Mouse (Mus musculus): ENCODE measurements at regions not wholly inside any gene's neighbourhood (a gene's known extent, or its start where the extent isn't known, plus 50 kb on each side); places are given as distances from the start of the nearest gene placed in this dataset.

- H3K4me3 ChIP-seq (ENCODE audit: low read length): no peak overlapping the region
- H3K27ac ChIP-seq: no peak overlapping the region
- no peaks in the 10 kb centered on the region for H3K9me3 ChIP-seq (ENCODE audit: low read length)
- ATAC-seq (no peak), DNase-seq (ENCODE audit: low spot score) (no peak)
- H3K27me3 ChIP-seq (ENCODE audit: insufficient read depth, low read length): no peaks in the 10 kb centered on the region
- TF ChIP-seq CTCF (IDR thresholded peaks at IDR 0.05; ENCODE audit: low read depth): no peak
- no peak overlapping the region for H3K9ac ChIP-seq (replicated peaks; ENCODE audit: low read length)
- H3K4me1 ChIP-seq (ENCODE audit: insufficient read depth, low read length): no peaks in the 10 kb centered on the region
- H3K4me2 ChIP-seq (ENCODE audit: low read depth, low read length): no peak overlapping the region
- 74% methylated on average over 4 of the region's 4 CpGs for WGBS
- no peaks in the 10 kb centered on the region for H3K36me3 ChIP-seq (ENCODE audit: insufficient read depth, low read length)
Measured at GRCm38 (mm10) chr9:91073366-91074174, 288.6 kb upstream of the Zic4 start.

- WGBS: 36% methylated on average over 5 of the region's 5 CpGs
- TF ChIP-seq CTCF (IDR thresholded peaks at IDR 0.05; ENCODE audit: low read depth): no peak
Measured at GRCm38 (mm10) chr9:91074175-91074480, 288.1 kb upstream of the Zic4 start.

GRCm38 (mm10) chr9:91077490-91077889 lies 284.7 kb upstream of the Zic4 start:
- TF ChIP-seq CTCF (IDR thresholded peaks at IDR 0.05; ENCODE audit: low read depth): no peak
- no peak overlapping the region for H3K4me3 ChIP-seq (ENCODE audit: low read length)
- H3K9ac ChIP-seq (replicated peaks; ENCODE audit: low read length): no peak overlapping the region
- no peaks in the 10 kb centered on the region for H3K9me3 ChIP-seq (ENCODE audit: low read length)
- no peaks in the 10 kb centered on the region for H3K27me3 ChIP-seq (ENCODE audit: insufficient read depth, low read length)
- H3K36me3 ChIP-seq (ENCODE audit: insufficient read depth, low read length): no peaks in the 10 kb centered on the region
- no peak overlapping the region for H3K4me2 ChIP-seq (ENCODE audit: low read depth, low read length)
- DNase-seq (ENCODE audit: low spot score) (no peak), ATAC-seq (no peak)
- H3K27ac ChIP-seq: no peak overlapping the region
- 14% methylated on average over 1 of the region's 1 CpGs for WGBS
- no peaks in the 10 kb centered on the region for H3K4me1 ChIP-seq (ENCODE audit: insufficient read depth, low read length)

More at GRCm38 (mm10) chr9:91074175-91074480, 288.1 kb upstream of the Zic4 start:
- no peak overlapping the region for H3K9ac ChIP-seq (replicated peaks; ENCODE audit: low read length)
- DNase-seq (ENCODE audit: low spot score) (no peak), ATAC-seq (no peak)
- H3K4me2 ChIP-seq (ENCODE audit: low read depth, low read length): no peak overlapping the region
- H3K27ac ChIP-seq: no peak overlapping the region
- H3K36me3 ChIP-seq (ENCODE audit: insufficient read depth, low read length): no peaks in the 10 kb centered on the region
- no peaks in the 10 kb centered on the region for H3K4me1 ChIP-seq (ENCODE audit: insufficient read depth, low read length)
- no peak overlapping the region for H3K4me3 ChIP-seq (ENCODE audit: low read length)
- H3K9me3 ChIP-seq (ENCODE audit: low read length): no peaks in the 10 kb centered on the region
- no peaks in the 10 kb centered on the region for H3K27me3 ChIP-seq (ENCODE audit: insufficient read depth, low read length)

- Histone ChIP-seq H3K4me2 (ENCODE audit: low read depth, low read length) (no peak overlapping the region), H3K9ac (replicated peaks; ENCODE audit: low read length) (no peak overlapping the region), H3K36me3 (ENCODE audit: insufficient read depth, low read length) (no peaks in the 10 kb centered on the region), H3K9me3 (ENCODE audit: low read length) (no peaks in the 10 kb centered on the region), H3K4me3 (ENCODE audit: low read length) (no peak overlapping the region), H3K27me3 (ENCODE audit: insufficient read depth, low read length) (no peaks in the 10 kb centered on the region), H3K4me1 (ENCODE audit: insufficient read depth, low read length) (no peaks in the 10 kb centered on the region), H3K27ac (no peak overlapping the region)
- 30% methylated on average over 1 of the region's 1 CpGs for WGBS
- ATAC-seq (no peak), DNase-seq (ENCODE audit: low spot score) (no peak)
- no peak for TF ChIP-seq CTCF (IDR thresholded peaks at IDR 0.05; ENCODE audit: low read depth)
Measured at GRCm38 (mm10) chr9:91083791-91084190, 278.4 kb upstream of the Zic4 start.

GRCm38 (mm10) chr9:91085923-91086322 lies 276.3 kb upstream of the Zic4 start:
- H3K9ac ChIP-seq (replicated peaks; ENCODE audit: low read length): no peak overlapping the region
- 86% methylated on average over 3 of the region's 3 CpGs for WGBS
- no peak for TF ChIP-seq CTCF (IDR thresholded peaks at IDR 0.05; ENCODE audit: low read depth)
- no peak overlapping the region for H3K4me2 ChIP-seq (ENCODE audit: low read depth, low read length)
- no peak overlapping the region for H3K27ac ChIP-seq
- no peak for DNase-seq (ENCODE audit: low spot score)
- no peaks in the 10 kb centered on the region for H3K4me1 ChIP-seq (ENCODE audit: insufficient read depth, low read length)
- no peak overlapping the region for H3K4me3 ChIP-seq (ENCODE audit: low read length)
- H3K36me3 ChIP-seq (ENCODE audit: insufficient read depth, low read length): no peaks in the 10 kb centered on the region
- ATAC-seq: no peak
- no peaks in the 10 kb centered on the region for H3K9me3 ChIP-seq (ENCODE audit: low read length)
- H3K27me3 ChIP-seq (ENCODE audit: insufficient read depth, low read length): no peaks in the 10 kb centered on the region

- no peaks in the 10 kb centered on the region for H3K27me3 ChIP-seq (ENCODE audit: insufficient read depth, low read length)
- 53% methylated on average over 2 of the region's 2 CpGs for WGBS
- TF ChIP-seq CTCF (IDR thresholded peaks at IDR 0.05; ENCODE audit: low read depth): no peak
Measured at GRCm38 (mm10) chr9:91089348-91089747, 272.9 kb upstream of the Zic4 start.

GRCm38 (mm10) chr9:91091421-91092050 lies 270.7 kb upstream of the Zic4 start:
- Histone ChIP-seq H3K27ac (no peak overlapping the region), H3K4me2 (ENCODE audit: low read depth, low read length) (no peak overlapping the region), H3K27me3 (ENCODE audit: insufficient read depth, low read length) (no peaks in the 10 kb centered on the region), H3K36me3 (ENCODE audit: insufficient read depth, low read length) (no peaks in the 10 kb centered on the region), H3K9me3 (ENCODE audit: low read length) (no peaks in the 10 kb centered on the region), H3K9ac (replicated peaks; ENCODE audit: low read length) (no peak overlapping the region), H3K4me1 (ENCODE audit: insufficient read depth, low read length) (no peaks in the 10 kb centered on the region), H3K4me3 (ENCODE audit: low read length) (no peak overlapping the region)
- DNase-seq (ENCODE audit: low spot score) (no peak), ATAC-seq (no peak)
- WGBS: 83% methylated on average over 1 of the region's 1 CpGs
- TF ChIP-seq CTCF (IDR thresholded peaks at IDR 0.05; ENCODE audit: low read depth): no peak

More at GRCm38 (mm10) chr9:91089348-91089747, 272.9 kb upstream of the Zic4 start:
- ATAC-seq: no peak
- Histone ChIP-seq H3K27ac (no peak overlapping the region), H3K4me3 (ENCODE audit: low read length) (no peak overlapping the region), H3K36me3 (ENCODE audit: insufficient read depth, low read length) (no peaks in the 10 kb centered on the region), H3K9me3 (ENCODE audit: low read length) (no peaks in the 10 kb centered on the region), H3K4me2 (ENCODE audit: low read depth, low read length) (no peak overlapping the region), H3K4me1 (ENCODE audit: insufficient read depth, low read length) (no peaks in the 10 kb centered on the region), H3K9ac (replicated peaks; ENCODE audit: low read length) (no peak overlapping the region)
- no peak for DNase-seq (ENCODE audit: low spot score)

All from hindbrain, postnatal 0 days (tissue).